Mouse (Mus musculus) ovary, postnatal 14 days (tissue): ENCODE data around the gene Tex35.

Experiments used
- DNase-seq: peaks from one replicate; pipeline ENCODE4 v3.0.0; 2022; ENCODE audit warnings: low spot score

Gene Tex35

DNA sequence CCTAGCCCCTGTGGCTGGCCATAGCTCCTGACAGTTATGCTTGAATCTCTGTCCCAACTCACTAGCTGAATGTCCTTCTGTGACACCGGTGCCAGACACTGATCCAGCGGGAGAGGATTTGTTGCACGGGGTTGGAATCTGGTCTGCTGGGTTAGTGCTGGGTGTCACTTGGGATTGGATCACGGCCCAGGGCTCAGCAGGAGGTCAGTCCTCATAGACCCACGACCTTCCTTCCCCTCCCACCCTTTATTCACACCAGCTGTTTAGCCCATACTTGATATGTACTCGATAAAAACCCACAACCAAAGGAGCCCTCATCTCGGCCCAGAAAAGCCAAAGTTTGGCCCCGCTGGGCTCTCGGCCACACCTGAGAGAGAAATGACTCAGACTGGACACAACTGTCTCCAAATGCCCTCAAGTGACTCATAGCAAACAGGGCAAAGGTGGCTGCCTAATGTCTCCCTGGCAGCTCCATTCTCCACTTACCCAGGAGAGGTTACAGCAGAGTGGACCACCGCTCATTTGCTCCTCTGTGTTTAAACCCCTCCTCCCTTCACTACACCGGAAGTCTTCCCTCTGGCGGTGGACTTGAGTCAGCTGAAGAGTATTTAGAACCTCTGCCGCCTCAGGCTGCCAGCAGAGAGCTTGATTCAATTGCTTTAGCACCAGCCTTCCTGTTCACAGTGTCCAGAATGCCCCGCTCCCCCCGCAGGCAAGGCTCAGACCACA, 27.2 kb downstream of the Tex35 start:
- no peak for DNase-seq

DNA sequence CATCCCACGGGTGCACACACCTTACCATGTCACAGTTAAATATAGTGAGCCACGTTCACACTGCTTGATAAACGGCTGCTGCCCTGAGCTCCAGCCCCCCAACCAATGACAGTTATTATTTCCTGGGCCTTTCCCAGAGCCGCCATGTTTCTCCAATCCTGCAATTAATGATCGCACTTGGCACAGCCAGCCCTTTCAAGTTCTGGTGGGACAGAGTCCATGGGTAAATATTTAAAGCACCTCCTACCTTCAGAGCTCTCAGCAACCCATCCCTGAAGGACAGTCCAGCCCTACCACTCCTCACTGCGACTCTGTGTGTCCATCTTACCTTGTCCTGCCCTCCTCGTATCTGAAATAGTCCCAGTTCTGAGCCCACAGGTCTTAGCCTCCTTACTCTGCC, 28.4 kb downstream of the Tex35 start:
- DNase-seq, result no peak

DNA sequence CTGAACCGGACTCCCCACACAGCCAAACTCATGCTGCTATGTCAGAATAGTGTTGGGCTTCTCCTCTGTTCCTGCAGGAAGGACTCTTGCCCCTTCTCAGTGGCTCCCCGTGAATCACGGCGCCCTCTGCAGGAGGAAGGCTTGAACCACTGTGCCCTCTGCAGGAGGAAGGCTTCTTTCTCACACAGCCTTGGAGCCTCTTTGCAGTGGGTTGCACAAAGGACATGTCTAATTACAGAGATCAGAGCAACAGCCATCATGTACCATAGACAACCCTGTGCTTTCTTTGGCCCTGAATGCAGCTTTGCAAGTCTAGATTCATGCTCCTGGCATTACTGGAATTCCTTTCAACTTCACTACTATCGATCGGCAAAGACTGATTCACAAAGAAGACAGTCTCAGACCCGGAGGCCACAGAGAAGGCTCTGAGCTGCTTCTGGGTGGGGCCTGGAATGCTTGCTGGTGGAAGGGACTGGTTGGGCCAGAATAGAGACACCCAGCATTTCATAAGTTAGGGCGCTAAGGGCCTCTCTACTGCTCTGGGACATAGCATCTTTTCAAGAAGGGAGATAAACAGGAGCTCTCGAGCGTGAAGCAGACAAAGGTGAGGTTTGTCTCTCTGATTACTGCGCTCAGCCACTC, 29.0 kb downstream of the Tex35 start:
- peak; percentile 36 for DNase-seq

DNA sequence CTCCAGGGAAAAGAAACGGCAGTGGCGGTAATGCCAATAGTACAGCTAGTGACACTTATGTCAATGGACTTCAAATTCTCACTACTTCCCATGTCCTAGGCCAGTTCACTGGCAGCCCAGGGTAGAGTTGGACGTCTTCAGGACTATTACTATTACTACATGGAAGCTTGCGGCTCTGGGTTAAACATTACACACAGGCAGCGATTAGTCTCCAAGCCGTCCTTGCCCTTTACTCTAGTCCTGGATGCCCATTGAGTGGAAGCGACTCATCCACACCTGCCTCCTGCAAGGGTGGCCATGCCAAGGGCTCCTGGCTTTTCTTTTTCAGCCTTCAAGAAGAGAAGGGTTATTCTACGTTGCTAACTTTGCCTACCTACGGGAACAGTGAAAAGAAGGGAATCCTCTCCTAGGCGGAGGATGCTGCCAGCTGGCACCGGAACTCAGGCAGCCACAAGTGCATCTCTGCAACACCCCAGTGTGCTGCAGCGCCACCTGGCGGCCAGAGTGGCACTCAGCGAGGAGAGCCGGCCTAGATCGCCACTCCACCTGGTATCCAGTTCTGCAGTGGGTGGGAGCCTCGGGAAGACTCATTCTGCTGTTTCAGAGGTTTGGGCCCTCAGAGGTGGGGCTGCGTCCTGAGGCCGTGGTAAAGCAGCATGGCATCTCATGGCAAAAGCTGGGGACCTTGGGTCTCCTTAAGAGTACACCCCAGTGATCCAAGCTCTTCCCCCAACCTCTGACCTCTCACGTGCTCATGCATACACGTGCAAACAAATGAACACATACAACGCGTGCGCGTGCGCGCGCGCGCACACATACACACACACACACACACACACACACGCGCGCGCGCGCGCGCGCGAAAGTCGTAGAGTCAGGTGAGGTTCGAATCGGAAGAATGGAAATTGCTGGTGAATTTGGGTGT, 31.4 kb downstream of the Tex35 start:
- DNase-seq, result peak; percentile 89

DNA sequence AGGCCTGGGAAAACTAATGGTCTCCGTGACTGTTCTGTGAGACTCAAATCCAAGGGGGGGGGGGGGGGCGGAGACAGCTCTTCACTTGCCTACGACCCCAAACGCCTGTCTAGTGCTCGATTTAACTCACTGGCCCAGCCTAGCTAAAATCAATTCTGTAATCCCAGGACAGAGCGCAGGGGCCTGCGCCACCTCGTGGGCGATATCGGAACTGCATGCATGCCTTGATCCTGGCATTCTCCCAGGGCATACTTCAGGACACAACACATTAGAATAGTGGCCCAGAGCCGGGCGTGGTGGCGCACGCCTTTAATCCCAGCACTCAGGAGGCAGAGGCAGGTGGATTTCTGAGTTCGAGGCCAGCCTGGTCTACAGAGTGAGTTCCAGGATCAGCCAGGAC, 32.2 kb downstream of the Tex35 start:
- peak; percentile 84 for DNase-seq

DNA sequence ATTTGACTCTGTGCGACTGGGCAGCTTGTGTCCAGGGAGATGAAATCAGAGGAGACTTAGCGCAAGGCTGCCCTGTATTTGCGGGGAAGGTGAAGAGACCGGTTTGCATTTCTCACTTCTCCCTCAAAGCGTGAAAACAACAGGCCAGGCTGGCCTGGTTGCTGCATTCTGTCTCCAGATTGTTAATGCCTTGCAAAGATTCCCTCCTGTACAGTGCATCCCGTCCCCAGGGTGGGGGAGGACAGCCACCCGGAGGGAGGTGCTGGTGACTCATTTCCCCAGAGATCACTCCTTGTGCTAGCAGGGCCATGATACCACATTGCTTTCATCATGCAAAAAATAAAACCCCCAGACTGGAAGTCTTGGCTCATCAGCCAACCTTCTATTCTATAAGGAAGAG, 33.5 kb downstream of the Tex35 start:
- no peak for DNase-seq

DNA sequence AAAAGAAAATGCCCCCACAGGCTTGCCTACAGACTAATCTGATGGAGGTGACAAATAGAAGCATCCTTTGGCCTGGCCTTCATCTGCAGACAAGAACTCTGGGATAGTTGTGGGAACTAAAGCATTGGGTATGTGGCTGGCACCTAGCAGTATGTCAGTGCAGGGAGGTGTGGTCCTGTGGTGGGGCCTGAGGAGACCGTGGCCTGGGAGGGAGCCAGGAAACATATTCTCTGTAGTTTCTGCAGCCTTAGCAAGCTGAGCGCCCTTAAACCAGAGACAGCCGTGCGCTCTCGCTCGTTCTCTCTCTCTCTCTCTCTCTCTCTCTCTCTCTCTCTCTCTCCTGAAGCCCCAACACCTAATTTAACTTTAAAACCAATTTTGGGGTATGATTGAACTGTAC, 34.1 kb downstream of the Tex35 start:
- DNase-seq, result no peak

DNA sequence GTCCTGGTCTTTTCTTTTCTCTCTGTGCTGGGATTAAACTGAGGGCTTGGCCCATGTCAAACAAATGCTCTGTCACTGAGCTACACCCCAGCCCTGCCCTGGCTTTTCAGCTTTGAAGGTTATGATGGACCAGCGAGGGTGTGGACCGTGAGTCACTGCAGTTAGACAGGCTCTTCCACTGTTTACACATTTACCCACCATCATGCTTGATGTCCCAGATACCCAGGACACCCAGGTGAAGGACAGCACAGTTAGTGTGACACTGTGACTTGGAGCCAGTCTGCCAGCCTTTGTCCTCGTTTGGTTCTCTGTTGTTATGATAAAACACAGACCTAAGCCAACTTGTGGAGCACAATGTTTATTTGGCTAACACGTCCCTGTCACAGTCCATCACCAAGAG, 34.9 kb downstream of the Tex35 start:
- no peak for DNase-seq

DNA sequence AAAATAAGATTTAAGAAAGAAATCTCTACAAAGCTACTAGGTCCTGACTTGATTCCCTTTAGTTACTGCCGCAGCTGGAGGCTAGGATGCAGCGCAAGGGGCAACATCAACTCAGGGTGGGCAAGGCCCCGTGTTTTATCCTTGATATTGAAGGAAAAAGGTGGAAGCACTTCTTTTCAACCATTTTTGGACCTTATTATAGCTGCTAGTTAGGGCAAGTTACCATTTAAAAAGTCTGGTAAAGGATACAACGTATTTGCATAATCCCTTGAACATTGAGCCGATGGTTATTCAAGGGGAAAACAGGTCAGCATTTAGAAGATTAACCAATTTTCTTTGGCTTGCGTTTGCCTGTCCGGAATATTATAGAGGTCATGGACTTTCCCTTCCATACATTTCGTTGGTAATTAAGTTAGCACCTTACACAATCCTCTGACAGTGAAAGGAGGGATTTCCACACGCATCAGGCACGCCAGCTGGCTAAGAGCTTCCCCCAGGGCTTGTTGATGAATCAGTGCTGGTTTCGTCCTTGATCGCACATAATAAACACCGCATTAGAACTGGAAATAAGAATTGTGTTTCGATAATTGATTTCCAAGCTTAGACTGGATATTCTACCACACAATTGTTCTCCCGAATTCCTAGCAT, 39.2 kb downstream of the Tex35 start:
- DNase-seq, result no peak

DNA sequence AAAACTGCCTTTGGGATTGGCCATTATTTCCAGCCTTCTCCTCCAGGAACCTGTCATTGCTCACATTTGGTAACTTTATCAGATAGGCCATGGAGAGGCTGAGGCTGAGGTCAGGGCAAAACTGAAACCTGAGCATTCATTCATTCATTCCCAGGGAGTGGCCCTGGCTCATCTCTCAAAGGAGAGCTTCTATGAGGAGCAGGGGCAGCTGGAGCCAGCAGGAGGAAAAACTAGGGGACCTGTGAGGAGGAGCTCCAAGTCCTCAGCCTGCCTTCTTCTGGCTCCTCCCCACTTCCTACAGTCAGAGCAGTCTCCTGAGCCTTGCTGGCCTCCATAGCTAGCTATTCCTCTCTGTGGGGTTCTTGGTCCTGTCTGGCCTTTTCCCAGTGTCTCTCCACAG, 40.2 kb downstream of the Tex35 start:
- no peak for DNase-seq

DNA sequence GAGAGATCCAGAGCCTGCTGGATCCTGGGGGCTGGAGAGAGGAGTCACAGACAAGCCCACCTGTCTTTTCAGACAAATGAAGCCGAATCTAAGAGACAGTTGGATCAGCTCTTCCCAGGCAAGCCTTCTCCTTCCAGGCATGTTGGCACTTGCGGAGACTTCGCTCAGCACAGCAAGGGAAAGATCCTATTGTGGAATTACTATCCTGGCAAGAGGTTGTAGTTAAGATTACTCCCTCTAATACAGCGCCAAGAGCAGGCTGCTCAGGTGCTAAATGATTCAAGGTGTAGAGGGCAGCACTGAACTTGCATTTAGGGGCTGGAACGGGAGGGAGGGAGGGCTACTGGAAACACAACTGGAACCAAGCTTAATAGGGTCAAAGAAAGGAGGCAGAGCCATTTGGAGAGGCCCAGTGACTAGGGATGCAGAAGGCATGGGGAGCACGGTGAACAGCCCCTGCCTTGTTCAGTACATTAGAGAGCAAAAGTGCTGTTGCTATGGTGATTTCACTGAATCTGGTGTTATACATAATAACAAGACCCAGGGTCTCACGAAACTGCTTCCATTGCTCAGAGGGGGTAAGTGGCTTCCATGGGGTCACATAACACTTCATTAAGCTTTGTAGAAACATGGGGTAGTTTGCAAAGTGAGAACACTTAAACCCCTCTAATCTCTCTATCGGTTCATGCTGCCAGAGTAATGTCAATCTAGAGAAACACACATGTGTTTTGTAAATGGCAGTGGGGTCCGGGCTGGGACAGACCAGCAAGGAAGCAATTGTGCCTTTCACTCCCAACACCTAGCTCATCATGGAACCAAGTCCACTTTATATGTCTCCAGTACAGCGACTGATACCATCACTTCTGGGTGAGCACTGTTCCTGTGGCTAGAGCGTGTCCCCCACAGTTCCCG, 42.4 kb downstream of the Tex35 start:
- no peak for DNase-seq

DNA sequence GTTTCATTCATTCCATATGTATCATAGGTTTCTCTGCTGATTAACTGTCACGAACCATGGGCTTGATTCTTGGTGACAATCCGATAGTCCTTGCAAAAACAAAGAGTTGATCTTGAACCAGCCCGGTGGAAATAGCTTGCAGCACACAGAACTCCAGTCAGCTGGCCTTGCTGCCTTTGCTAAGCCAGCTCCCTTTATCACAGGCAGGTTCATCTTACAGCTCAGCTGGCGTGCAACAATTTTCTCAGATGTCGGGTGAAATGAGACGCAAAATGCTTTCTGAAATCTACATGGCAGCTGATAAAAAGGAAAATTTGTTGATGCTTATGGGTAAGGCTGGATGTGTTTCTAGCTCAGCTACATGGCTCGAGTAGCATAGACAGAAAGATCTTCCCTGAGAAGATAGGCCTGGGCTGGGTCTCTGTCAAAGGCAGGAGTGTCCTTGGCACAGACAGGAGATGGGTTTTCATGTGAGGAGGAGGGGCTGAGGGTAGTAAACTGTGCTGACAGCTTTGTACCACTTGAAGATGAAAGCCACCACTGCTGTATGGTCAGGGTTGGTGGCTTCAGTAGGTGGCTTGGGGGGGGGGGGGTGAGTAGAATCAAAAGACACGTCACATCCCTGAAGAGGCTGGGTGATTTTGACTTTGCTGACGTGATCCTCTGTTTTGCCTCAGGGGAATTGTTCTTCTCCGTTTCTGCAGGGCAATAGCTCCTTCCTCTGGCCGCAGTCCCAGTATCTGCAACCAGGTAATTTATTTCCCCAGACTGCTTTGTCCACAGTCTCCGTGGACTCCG, 45.0 kb downstream of the Tex35 start:
- DNase-seq, result no peak

DNA sequence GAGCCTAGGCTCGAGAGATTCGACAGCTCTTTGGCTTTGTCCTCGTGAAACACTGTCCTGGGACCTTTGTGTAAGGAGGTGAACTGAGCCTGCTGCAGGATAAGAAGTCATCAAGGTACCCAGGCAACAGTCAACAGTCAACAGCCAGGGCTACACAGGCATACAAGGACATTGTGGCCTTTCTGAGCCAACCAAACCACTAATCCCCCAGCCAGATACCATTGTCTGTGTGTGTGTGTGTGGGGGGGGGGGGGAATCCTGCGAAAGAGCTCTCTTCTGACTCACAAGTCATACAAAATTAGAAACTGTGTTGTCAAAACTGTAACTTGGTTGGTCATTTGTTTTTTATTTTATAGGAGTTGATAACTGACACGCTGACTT, 46.0 kb downstream of the Tex35 start:
- no peak for DNase-seq

DNA sequence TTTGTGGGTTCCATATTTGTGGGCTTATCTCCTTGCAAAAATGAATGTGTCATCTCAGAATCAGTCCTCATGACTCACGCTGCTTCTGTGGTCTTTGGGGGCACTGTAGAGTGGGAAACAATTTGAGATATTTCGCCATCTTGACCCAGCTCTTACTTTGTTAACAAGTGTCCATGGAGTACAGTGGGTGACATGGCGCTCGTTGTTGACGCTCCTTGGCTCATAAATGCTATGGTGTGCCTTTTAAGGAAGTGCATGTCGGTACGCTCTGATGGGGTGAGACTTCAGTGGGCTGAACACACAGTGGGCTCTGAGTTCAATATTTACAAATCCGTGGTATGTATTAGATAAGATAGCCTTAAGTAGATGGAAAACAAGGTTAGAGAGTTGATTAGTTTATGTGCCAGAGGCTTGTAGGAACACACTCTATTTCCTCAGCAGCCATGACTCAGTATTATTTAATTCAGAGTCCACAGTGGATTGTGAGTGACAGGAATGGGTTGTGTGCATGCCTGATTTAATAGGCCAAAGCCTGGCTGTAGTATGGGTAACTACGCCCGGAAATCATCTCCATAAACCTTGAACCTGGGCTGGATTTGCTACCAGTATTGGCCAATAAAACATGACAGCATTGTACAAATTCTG, 46.6 kb downstream of the Tex35 start:
- no peak for DNase-seq

DNA sequence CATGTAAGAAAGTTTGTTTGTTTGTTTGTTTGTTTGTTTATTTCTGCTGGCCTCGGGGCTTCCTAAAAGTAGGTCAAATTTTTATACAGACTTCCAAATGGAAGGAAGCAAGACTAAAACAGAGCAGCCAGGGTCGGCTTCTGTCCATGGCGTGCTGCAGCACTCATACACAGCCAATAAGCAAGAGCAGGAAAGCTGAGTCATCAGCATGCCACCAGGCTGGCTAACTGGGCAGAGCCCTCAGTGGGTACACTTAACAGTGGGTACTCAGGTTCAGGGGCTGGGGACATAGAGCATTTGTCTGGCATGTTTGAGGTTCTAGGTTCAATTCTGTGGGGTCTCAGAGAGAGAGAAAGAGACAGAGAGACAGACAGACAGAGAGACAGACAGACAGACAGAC, 47.3 kb downstream of the Tex35 start:
- DNase-seq, result no peak

DNA sequence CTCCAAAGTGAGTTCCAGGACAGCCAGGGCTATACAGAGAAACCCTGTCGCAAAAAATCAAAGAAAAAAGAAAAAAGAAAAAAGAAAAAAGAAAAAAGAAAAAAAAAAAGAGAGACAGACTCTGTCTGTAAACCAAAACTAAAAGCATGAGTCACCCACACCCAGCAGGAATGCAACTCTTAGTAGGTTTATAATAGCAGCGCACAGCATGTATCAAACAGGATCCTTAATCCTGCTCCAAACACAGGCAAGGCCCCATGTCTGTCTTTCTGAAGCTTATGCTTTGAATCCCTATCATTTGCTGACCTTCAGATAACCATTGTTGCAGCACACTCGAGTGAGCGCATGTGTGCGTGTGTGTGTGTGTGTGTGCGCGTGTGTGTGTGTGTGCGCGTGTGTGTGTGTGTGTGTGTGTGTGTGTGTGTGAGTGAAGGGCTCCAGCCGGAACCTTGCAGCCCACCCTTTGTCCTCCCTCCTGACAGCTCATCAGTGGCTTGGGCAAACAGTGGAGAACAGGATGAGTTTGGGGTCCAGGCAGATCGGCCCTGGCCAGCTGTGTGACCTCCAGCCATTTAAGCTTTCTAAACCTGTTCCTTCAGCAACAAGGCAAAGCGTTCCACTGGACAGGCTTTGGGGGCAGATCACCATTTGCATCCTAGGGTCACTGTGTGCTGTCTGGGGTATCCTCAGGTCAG, 47.9 kb downstream of the Tex35 start:
- DNase-seq, result no peak

DNA sequence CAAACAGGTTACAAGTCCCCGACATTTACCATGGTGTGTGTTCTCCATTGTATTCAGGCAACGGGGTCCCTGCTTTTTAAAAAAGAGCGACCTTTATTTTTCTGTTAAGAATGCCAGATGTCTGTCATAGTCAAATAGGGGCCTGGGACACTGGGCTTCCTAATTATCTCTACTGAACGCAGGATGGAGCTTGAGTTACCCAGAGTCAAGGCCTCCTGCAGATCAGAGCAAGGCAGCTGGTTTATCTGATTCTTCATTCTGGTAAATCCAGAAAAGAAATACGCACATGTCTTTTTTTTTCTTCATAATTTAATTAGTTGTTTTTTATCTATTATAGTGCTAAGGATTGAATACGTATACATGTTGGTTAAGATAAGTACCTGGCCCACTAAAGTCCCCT, 52.6 kb downstream of the Tex35 start:
- DNase-seq, result no peak

DNA sequence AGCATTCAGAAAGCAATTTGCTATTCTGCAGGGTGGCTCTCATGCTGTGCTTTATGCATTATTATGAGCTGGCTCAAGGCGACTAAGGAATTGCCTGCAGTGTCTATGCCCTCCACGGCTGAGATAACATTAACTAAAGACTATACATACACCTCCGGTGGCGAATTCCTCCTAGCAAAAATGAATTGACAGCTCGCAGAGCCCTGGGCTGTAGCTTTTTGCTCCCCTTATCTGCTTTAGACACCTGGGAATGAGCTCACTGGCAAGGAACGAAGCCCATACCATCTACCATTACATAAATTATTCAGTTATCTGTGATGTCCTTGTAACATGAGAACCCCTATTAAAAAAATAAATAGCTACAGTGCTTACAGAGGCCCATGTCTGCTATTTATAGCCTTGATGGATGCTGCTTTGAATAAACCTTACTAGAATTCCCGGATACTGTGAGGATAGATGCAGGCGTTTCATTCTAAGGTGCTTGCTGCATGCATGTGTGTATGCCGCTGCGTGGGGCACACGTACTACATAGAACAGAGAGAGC, 53.1 kb downstream of the Tex35 start:
- DNase-seq, result no peak

DNA sequence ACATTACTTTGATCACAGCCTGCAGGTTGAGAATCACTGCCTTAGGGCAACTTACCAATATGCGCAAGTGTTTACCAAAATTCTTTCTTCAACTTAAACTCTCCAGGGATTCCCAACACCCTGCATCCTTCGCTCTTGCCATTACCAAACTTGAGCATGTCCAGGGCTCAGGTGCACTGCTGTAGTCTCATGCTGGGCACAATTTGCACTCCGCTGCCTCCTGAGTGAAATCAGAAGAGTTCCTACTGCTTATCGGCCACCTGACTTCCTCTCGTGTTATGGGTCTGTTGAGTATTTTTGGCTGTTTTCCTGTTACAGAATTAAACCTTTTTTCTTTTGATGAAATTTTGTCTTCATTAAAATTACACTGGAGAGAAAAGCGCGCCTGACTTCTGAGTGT, 53.8 kb downstream of the Tex35 start:
- no peak for DNase-seq
